Mouse (Mus musculus) embryonic facial prominence, embryonic 12.5 days (tissue): ENCODE measurements around the gene Olfr1015. TPM values are rescaled to one million over a fixed set of nuclear protein-coding genes. Genes with fewer than 3 reads are reported as not detected.

Experiments used
- ATAC-seq: fragments of 200-750 bp; cut with Nextera tagmentation; 2 replicates; pipeline ENCODE4 v1.8.0; 2017; ENCODE audit not compliant: insufficient number of reproducible peaks, insufficient read depth, low FRiP score, low TSS enrichment
- H3K27ac ChIP-seq: fragments of 300-500 bp; sonication (generic); 2 replicates; pipeline ENCODE4 v1.5.1; 2016; ENCODE audit warnings: mild to moderate bottlenecking
- H3K27me3 ChIP-seq: fragments of 300-500 bp; sonication (generic); 2 replicates; pipeline ENCODE4 v1.6.1; 2016; ENCODE audit warnings: mild to moderate bottlenecking, moderate library complexity
- H3K36me3 ChIP-seq: fragments of 300-500 bp; sonication (generic); 2 replicates; pipeline ENCODE4 v1.6.1; 2016; ENCODE audit warnings: mild to moderate bottlenecking
- H3K4me1 ChIP-seq: fragments of 300-500 bp; sonication (generic); 2 replicates; pipeline ENCODE4 v1.6.1; 2016
- H3K4me2 ChIP-seq: fragments of 300-500 bp; sonication (generic); replicated peaks from 2 replicates; pipeline ENCODE4 v1.6.1; 2016; ENCODE audit warnings: mild to moderate bottlenecking, moderate library complexity
- H3K4me3 ChIP-seq: fragments of 300-500 bp; sonication (generic); 2 replicates; pipeline ENCODE4 v1.5.1; 2016; ENCODE audit warnings: mild to moderate bottlenecking
- H3K9ac ChIP-seq: fragments of 300-500 bp; sonication (generic); 2 replicates; pipeline ENCODE4 v1.6.1; 2016; ENCODE audit warnings: mild to moderate bottlenecking, moderate library complexity
- H3K9me3 ChIP-seq: fragments of 300-500 bp; sonication (generic); 2 replicates; pipeline ENCODE4 v1.6.1; 2016; ENCODE audit warnings: mild to moderate bottlenecking, moderate library complexity
- WGBS: fragments of 180-500 bp; shearing (Covaris S2); methylation state at CpG from one replicate; pipeline ENCODE4 v1.1.7; 2016; 5-methylcytosine and 5-hydroxymethylcytosine counted together
- polyA plus RNA-seq: library from polyadenylated mRNA; unstranded; fragments of >200 nt; fragmentation: Nextera tagmentation; extraction: Ambion mirVana; gene quantifications from 2 replicates; pipeline ENCODE4 v1.2.1, GENCODE M21; 2016

Olfr1015 gene
- not detected in 2 replicates for polyA plus RNA-seq

DNA sequence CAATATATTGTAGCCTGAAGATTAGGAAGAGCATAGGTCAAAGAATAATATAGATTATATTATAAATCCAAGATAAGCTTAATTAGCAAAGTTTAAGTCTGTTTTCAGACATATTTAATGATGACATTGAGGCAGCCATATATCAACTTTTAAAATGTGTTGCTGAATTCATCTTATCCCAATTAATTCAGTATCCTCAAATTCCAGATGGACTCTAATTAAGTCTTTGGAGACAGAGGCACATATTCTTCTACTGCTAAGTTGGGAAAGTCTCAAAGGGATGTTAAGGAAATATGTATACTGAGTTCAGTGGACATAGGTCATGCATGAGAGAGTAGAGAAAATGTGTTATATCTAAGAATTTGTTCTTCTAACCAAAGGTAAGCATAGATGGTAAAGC lies at the start of gene Olfr1015:
Gene Olfr1015 (plus strand): TSS at position 301 of the 400 bp plus-strand sequence.
- Histone ChIP-seq H3K27ac (no peak within 1 kb of the TSS), H3K4me2 (no peak within 1 kb of the TSS), H3K4me1 (no peaks in the 10 kb centered on the region), H3K27me3 (no peaks in the 10 kb centered on the region), H3K4me3 (no peak within 1 kb of the TSS), H3K9me3 (no peaks in the 10 kb centered on the region), H3K36me3 (no peaks in the 10 kb centered on the region), H3K9ac (no peak within 1 kb of the TSS)
- ATAC-seq = no peak

DNA sequence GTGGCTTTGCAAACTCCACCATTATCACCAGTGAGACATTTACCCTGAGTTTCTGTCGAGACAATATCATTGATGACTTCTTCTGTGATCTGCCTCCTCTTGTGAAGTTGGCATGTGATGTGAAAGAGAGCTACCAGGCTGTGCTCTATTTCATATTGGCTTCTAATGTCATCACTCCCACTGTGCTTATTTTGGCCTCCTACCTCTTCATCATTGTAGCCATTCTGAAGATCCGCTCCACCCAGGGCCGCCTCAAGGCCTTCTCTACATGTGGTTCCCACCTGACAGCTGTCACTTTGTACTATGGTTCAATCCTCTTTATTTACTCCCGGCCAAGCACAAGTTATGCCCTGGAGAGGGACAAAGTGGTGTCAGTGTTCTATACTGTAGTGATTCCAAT lies 28.0 kb upstream of the Olfr1015 start:
- Histone ChIP-seq H3K4me3 (no peak overlapping the region), H3K4me2 (no peak overlapping the region), H3K9me3 (no peaks in the 10 kb centered on the region), H3K27me3 (no peaks in the 10 kb centered on the region), H3K9ac (no peak overlapping the region), H3K36me3 (no peaks in the 10 kb centered on the region), H3K4me1 (no peaks in the 10 kb centered on the region), H3K27ac (no peak overlapping the region)
- no peak for ATAC-seq
- WGBS = 83% methylated on average over 4 of the region's 4 CpGs

DNA sequence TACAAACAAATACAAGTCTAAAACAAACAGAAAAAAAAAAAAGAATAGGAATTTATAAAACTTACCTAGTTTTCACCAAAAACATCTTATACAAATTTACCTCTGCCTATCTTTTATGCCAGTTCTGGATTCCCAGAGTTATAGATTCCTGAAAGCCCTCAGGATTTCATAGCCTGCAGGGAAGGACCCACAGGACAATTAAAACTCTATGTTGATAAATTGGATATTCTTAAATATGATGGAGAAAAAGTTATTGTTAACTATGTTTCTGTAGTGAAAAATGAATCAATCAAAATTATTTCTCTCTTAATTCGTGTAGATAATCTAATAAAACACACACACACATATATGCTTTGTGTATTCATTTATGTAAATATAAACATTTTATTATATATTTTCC lies 19.2 kb upstream of the Olfr1015 start, which contains the start of gene Olfr1012:
Gene Olfr1012 (minus strand): TSS at position 101 of the 400 bp plus-strand sequence.
- Histone ChIP-seq H3K4me2 (no peak within 1 kb of the TSS), H3K36me3 (no peaks in the 10 kb centered on the region), H3K27me3 (no peaks in the 10 kb centered on the region), H3K4me3 (no peak within 1 kb of the TSS), H3K9ac (no peak within 1 kb of the TSS), H3K27ac (no peak within 1 kb of the TSS), H3K4me1 (no peaks in the 10 kb centered on the region), H3K9me3 (no peaks in the 10 kb centered on the region)
- no peak for ATAC-seq
- 74% methylated on average over 1 of the region's 1 CpGs for WGBS

DNA sequence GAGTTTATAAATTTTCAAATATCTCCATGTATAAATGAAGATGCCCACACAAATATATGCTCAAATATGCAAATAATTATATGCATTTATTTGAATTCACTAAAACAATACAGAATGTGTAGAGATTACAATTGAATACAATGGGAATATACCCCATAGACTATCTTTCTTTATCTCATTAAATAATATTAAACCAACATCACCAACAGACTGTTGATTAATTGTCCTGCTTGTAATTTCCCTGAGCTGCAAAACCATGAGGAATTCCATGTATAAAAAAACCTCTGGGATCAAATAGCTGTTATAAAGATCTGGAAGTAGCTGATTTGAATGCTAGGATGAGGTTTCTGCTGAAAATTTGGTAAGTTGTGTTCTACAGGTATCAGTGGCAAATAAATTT lies 15.0 kb upstream of the Olfr1015 start, which contains the start of gene Olfr1013:
Gene Olfr1013 (plus strand): TSS at position 301 of the 400 bp plus-strand sequence.
- H3K4me2 ChIP-seq = no peak within 1 kb of the TSS
- H3K27me3 ChIP-seq = no peaks in the 10 kb centered on the region
- H3K36me3 ChIP-seq = no peaks in the 10 kb centered on the region
- no peaks in the 10 kb centered on the region for H3K9me3 ChIP-seq
- H3K27ac ChIP-seq = no peak within 1 kb of the TSS
- H3K9ac ChIP-seq = no peak within 1 kb of the TSS
- ATAC-seq = no peak
- no peaks in the 10 kb centered on the region for H3K4me1 ChIP-seq
- H3K4me3 ChIP-seq = no peak within 1 kb of the TSS

DNA sequence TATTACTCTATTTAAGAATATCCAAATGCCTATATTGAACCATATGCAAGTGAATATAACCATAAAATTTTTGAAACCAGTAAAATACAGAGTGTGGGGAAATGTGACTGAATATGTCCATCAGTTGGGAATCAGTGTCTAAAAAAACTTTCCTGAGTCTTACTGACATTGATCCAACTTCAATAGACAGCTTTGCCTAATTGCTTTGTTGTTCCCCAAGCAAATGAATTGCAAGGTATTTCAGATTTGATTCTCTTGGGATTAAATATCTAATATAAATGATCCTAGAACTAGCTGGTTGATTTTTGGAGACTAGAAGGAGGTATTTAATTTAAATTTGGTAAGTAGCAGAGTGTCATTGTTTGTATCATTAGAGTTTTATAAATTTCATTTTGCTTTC lies 9.4 kb upstream of the Olfr1015 start, which contains the start of gene Olfr1014:
Gene Olfr1014 (plus strand): TSS at position 301 of the 400 bp plus-strand sequence.
- Histone ChIP-seq H3K36me3 (no peaks in the 10 kb centered on the region), H3K4me3 (no peak within 1 kb of the TSS), H3K27ac (no peak within 1 kb of the TSS), H3K27me3 (no peaks in the 10 kb centered on the region), H3K9ac (no peak within 1 kb of the TSS), H3K4me2 (no peak within 1 kb of the TSS), H3K4me1 (no peaks in the 10 kb centered on the region), H3K9me3 (no peaks in the 10 kb centered on the region)
- ATAC-seq = no peak

DNA sequence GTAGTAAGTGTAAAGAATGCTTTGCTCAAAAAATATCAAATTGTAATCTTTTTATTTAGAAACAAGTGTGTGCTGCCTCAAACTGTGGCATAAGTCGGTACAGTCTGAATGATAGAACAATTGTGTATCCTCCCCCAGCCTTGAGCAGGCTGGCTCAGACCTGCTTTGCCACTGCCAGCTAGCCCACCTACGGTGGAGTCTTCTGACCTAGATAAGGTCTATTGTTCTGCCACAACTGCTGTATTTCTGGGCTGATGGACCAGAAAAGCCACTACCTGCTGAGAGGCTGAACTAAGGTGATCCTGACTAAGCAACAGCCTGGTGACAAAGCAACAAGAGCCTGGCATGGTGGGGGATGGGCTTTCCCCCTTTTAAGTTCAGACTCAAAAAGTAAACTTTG lies 10.5 kb downstream of the Olfr1015 start:
- no peaks in the 10 kb centered on the region for H3K27me3 ChIP-seq
- H3K27ac ChIP-seq = no peak overlapping the region
- H3K9ac ChIP-seq = no peak overlapping the region
- WGBS = 37% methylated on average over 2 of the region's 2 CpGs
- no peaks in the 10 kb centered on the region for H3K4me1 ChIP-seq
- H3K4me3 ChIP-seq = no peak overlapping the region
- no peak overlapping the region for H3K4me2 ChIP-seq
- H3K9me3 ChIP-seq = no peaks in the 10 kb centered on the region
- no peak for ATAC-seq
- no peaks in the 10 kb centered on the region for H3K36me3 ChIP-seq

DNA sequence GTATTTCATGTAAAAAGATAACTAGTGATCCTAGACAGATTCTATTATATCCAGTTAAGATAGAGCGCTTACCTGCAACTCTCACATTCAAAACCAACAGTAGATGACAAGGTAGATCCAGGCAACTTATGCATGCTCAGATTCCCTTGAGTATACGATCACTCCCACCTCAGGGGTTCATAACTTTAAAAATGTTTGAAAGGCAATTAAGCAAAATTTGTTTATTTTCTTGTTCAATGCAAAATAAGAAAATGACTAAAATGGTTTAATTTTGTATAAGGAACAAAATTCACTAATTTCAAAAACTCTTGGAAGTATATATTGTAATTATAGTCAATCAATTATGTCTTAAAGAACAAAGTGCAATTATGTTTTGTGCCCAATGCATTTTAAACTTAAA lies 20.6 kb downstream of the Olfr1015 start, which contains the start of gene Olfr1016:
Gene Olfr1016 (minus strand): TSS at position 101 of the 400 bp plus-strand sequence.
- Histone ChIP-seq H3K27me3 (no peaks in the 10 kb centered on the region), H3K9me3 (no peaks in the 10 kb centered on the region), H3K4me3 (no peak within 1 kb of the TSS), H3K27ac (no peak within 1 kb of the TSS), H3K36me3 (no peaks in the 10 kb centered on the region), H3K4me2 (no peak within 1 kb of the TSS), H3K4me1 (no peaks in the 10 kb centered on the region), H3K9ac (no peak within 1 kb of the TSS)
- WGBS = 94% methylated on average over 2 of the region's 2 CpGs
- no peak for ATAC-seq

DNA sequence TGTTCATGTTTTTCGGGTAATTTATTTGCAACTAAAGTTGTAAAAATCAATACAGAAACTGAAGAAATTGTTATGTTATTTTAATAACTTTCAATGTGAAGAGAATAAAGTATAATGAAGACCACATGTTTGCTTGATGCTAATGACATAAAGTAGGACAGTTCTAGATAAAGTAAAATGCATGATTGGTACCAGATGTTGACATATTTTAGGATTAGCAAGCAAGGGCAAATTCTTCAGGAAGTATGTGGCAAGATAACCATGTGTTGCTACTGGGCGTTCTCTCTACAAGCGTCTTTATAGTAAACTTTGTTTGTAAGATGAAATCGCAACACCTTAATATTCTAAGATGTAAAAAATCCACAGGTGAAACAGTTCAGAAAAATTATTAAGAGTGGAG lies 22.7 kb downstream of the Olfr1015 start:
- Histone ChIP-seq H3K9me3 (no peaks in the 10 kb centered on the region), H3K27ac (no peak overlapping the region), H3K4me1 (no peaks in the 10 kb centered on the region), H3K4me3 (no peak overlapping the region), H3K27me3 (no peaks in the 10 kb centered on the region), H3K4me2 (no peak overlapping the region), H3K36me3 (no peaks in the 10 kb centered on the region), H3K9ac (no peak overlapping the region)
- WGBS = 43% methylated on average over 4 of the region's 4 CpGs
- ATAC-seq = no peak

DNA sequence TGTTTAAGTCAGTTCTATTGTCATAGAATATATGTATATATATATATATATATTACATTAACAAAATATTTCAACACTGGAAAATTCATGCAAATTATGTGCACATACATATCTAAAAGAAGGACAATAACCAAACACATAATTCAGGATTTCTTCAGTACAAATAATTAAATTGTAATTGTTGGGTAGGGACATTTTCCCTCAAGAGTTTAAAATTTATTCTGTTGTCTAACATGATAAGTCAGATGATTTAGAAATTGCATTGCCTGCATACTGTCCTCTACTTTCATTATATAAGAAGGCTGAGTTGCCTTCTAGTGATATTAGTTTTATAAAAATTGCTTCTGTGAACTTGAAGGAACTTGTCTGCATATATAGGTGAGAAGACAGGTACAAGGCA lies 36.4 kb downstream of the Olfr1015 start, which contains the start of gene Olfr1018:
Gene Olfr1018 (plus strand): TSS at position 301 of the 400 bp plus-strand sequence.
- Histone ChIP-seq H3K4me1 (no peaks in the 10 kb centered on the region), H3K4me3 (no peak within 1 kb of the TSS), H3K36me3 (no peaks in the 10 kb centered on the region), H3K9me3 (no peaks in the 10 kb centered on the region), H3K4me2 (no peak within 1 kb of the TSS), H3K27me3 (no peaks in the 10 kb centered on the region), H3K9ac (no peak within 1 kb of the TSS), H3K27ac (no peak within 1 kb of the TSS)
- ATAC-seq = no peak

Other genes starting within 250 kb of the Olfr1015 start
- gene Olfr996, start 202.8 kb upstream of the Olfr1015 start, polyA plus RNA-seq = not detected in 2 replicates
- gene Olfr998, start 193.1 kb upstream of the Olfr1015 start, polyA plus RNA-seq = not detected in 2 replicates
- not detected in 2 replicates for gene Olfr1000, start 170.1 kb upstream of the Olfr1015 start, polyA plus RNA-seq
- gene Olfr1002, start 131.3 kb upstream of the Olfr1015 start, polyA plus RNA-seq = not detected in 2 replicates
- gene Olfr154, start 117.6 kb upstream of the Olfr1015 start, polyA plus RNA-seq = not detected in 2 replicates
- gene Olfr1006, start 103.2 kb upstream of the Olfr1015 start, polyA plus RNA-seq = not detected in 2 replicates
- not detected in 2 replicates for gene Olfr1008, start 92.6 kb upstream of the Olfr1015 start, polyA plus RNA-seq
- gene Olfr1009, start 66.6 kb upstream of the Olfr1015 start, polyA plus RNA-seq = not detected in 2 replicates
- not detected in 2 replicates for gene Olfr1012, start 19.3 kb upstream of the Olfr1015 start, polyA plus RNA-seq
- not detected in 2 replicates for gene Olfr1013, start 14.9 kb upstream of the Olfr1015 start, polyA plus RNA-seq
- not detected in 2 replicates for gene Olfr1014, start 9.3 kb upstream of the Olfr1015 start, polyA plus RNA-seq
- not detected in 2 replicates for gene Olfr1016, start 20.5 kb downstream of the Olfr1015 start, polyA plus RNA-seq
- gene Olfr1018, start 36.5 kb downstream of the Olfr1015 start, polyA plus RNA-seq = not detected in 2 replicates
- gene Olfr1019, start 63.5 kb downstream of the Olfr1015 start, polyA plus RNA-seq = not detected in 2 replicates
- not detected in 2 replicates for gene Olfr1020, start 65.0 kb downstream of the Olfr1015 start, polyA plus RNA-seq
- not detected in 2 replicates for gene Olfr1022, start 86.6 kb downstream of the Olfr1015 start, polyA plus RNA-seq
- gene Olfr1023, start 103.6 kb downstream of the Olfr1015 start, polyA plus RNA-seq = not detected in 2 replicates
- not detected in 2 replicates for gene Olfr1024, start 123.0 kb downstream of the Olfr1015 start, polyA plus RNA-seq
- not detected in 2 replicates for gene Olfr1025-ps1, start 133.2 kb downstream of the Olfr1015 start, polyA plus RNA-seq
- not detected in 2 replicates for gene Olfr1026, start 139.5 kb downstream of the Olfr1015 start, polyA plus RNA-seq
- gene Olfr1028, start 168.4 kb downstream of the Olfr1015 start, polyA plus RNA-seq = not detected in 2 replicates
- gene Olfr1029, start 191.9 kb downstream of the Olfr1015 start, polyA plus RNA-seq = not detected in 2 replicates
- not detected in 2 replicates for gene Olfr1030, start 197.3 kb downstream of the Olfr1015 start, polyA plus RNA-seq
- not detected in 2 replicates for gene Olfr1031, start 208.3 kb downstream of the Olfr1015 start, polyA plus RNA-seq
- gene Olfr1032, start 223.5 kb downstream of the Olfr1015 start, polyA plus RNA-seq = not detected in 2 replicates
- 0.78 TPM in 1 of 2 replicates, not detected in the other for gene Olfr1033, start 238.6 kb downstream of the Olfr1015 start, polyA plus RNA-seq